Mouse (Mus musculus): ENCODE measurements around the gene A630001G21Rik. TPM values are rescaled to one million over a fixed set of nuclear protein-coding genes. Genes with fewer than 3 reads are reported as not detected.

A630001G21Rik gene
- polyA plus RNA-seq, 1 experiment from 2014 or later: 1.5 TPM

DNA sequence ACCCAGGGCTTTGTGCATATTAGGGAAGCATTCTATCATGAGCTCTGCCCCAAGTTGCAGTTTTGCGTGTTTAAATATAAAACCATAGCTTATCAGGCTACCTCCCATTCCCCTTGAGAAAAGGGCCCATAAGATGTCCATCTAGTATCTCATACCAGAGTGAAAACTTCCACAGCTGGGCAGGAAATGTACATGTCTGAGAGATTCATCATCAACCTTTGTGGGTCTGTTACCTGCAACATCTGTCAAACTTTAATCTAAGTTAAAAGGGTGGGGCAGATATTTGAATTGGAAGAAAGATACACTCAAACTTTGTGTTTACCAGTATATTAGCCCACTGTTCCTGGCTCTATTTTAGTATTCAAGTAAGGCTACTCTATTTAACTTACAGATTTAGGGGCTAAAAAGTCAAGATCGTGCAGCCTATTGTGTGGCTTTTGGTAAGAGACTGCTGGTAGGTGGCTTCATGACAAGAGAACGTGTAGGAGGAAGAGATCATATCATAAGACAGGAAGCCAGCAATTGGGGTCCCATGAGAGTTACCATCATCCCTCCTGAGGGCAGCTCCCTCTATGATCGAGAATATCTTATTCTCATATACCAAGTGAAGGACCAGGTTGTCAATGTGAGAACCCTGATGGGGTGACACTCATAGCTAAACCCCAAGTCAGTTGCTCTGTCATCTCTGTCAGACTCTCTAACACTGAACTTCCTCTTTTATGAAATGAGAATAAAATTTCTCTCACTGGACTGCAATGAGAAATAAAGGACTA is 80.5 kb downstream of the A630001G21Rik start:
- Histone ChIP-seq H3K4me2 (replicated peaks; ENCODE audit: low read depth, low read length) (no peak overlapping the region), H3K27ac (ENCODE audit: low read length) (no peak overlapping the region), H3K9ac (replicated peaks; ENCODE audit: low read depth) (no peak overlapping the region), H3K9me3 (ENCODE audit: low read length) (no peaks in the 10 kb centered on the region), H3K4me3 (ENCODE audit: low read depth, low read length) (no peak overlapping the region), H3K4me1 (ENCODE audit: insufficient read depth, low read depth, low read length) (no peaks in the 10 kb centered on the region), H3K27me3 (replicated peaks; ENCODE audit: insufficient read depth, low read length) (no peaks in the 10 kb centered on the region), H3K36me3 (ENCODE audit: insufficient read depth, low read length) (no peaks in the 10 kb centered on the region)
- no peak for TF ChIP-seq CTCF (IDR thresholded peaks at IDR 0.05)
- TF ChIP-seq EP300 (IDR thresholded peaks at IDR 0.05): no peak
- ATAC-seq (no peak), DNase-seq (ENCODE audit: low spot score) (no peak)
- 70% methylated on average over 4 of the region's 4 CpGs for WGBS

GRCm38 (mm10) chr1:85695646-85696045 is 82.8 kb downstream of the A630001G21Rik start:
- Histone ChIP-seq H3K36me3 (ENCODE audit: insufficient read depth, low read length) (no peaks in the 10 kb centered on the region), H3K4me3 (ENCODE audit: low read depth, low read length) (no peak overlapping the region), H3K9me3 (ENCODE audit: low read length) (no peaks in the 10 kb centered on the region), H3K4me2 (replicated peaks; ENCODE audit: low read depth, low read length) (no peak overlapping the region), H3K27me3 (replicated peaks; ENCODE audit: insufficient read depth, low read length) (no peaks in the 10 kb centered on the region), H3K9ac (replicated peaks; ENCODE audit: low read depth) (no peak overlapping the region), H3K27ac (ENCODE audit: low read length) (no peak overlapping the region), H3K4me1 (ENCODE audit: insufficient read depth, low read depth, low read length) (no peaks in the 10 kb centered on the region)
- ATAC-seq (no peak), DNase-seq (ENCODE audit: low spot score) (no peak)
- no peak for TF ChIP-seq EP300 (IDR thresholded peaks at IDR 0.05)
- TF ChIP-seq CTCF (IDR thresholded peaks at IDR 0.05): no peak
- 46% methylated on average over 3 of the region's 3 CpGs for WGBS

DNA sequence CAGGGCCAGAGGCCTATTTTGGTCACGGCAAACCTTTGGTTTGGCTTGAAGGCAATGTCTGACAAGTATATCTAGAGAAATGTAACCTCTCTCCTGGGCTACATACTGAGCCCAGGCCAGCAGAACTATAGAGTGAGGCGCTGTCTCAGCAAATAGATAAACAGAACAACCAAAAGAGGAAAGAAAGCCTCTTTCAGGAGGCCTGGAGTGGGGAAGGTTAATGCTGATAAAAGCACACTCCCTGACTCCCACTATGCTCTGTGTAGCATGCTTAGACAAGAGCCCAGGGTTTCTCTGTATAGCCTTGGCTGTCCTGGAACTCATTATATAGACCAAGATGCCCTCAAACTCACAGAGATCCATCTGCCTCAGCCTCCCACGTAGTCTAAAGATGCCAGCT is 85.2 kb downstream of the A630001G21Rik start:
- H3K4me3 ChIP-seq (ENCODE audit: low read depth, low read length): no peak overlapping the region
- ATAC-seq (no peak), DNase-seq (ENCODE audit: low spot score) (no peak)
- H3K27me3 ChIP-seq (replicated peaks; ENCODE audit: insufficient read depth, low read length): no peaks in the 10 kb centered on the region
- no peaks in the 10 kb centered on the region for H3K36me3 ChIP-seq (ENCODE audit: insufficient read depth, low read length)
- H3K4me1 ChIP-seq (ENCODE audit: insufficient read depth, low read depth, low read length): no peaks in the 10 kb centered on the region
- 57% methylated on average over 3 of the region's 3 CpGs for WGBS
- H3K27ac ChIP-seq (ENCODE audit: low read length): no peak overlapping the region
- H3K4me2 ChIP-seq (replicated peaks; ENCODE audit: low read depth, low read length): no peak overlapping the region
- no peak for TF ChIP-seq CTCF (IDR thresholded peaks at IDR 0.05)
- TF ChIP-seq EP300 (IDR thresholded peaks at IDR 0.05): no peak
- H3K9ac ChIP-seq (replicated peaks; ENCODE audit: low read depth): no peak overlapping the region
- no peaks in the 10 kb centered on the region for H3K9me3 ChIP-seq (ENCODE audit: low read length)

- H3K4me2 ChIP-seq (replicated peaks; ENCODE audit: low read depth, low read length): no peak overlapping the region
- DNase-seq (ENCODE audit: low spot score): no peak
- no peak for ATAC-seq
Observed at GRCm38 (mm10) chr1:85692281-85692680, 86.2 kb downstream of the A630001G21Rik start.

GRCm38 (mm10) chr1:85690544-85690943 is 87.9 kb downstream of the A630001G21Rik start:
- no peak overlapping the region for H3K27ac ChIP-seq (ENCODE audit: low read length)
- H3K4me1 ChIP-seq (ENCODE audit: insufficient read depth, low read depth, low read length): no peaks in the 10 kb centered on the region
- no peaks in the 10 kb centered on the region for H3K27me3 ChIP-seq (replicated peaks; ENCODE audit: insufficient read depth, low read length)
- H3K4me2 ChIP-seq (replicated peaks; ENCODE audit: low read depth, low read length): no peak overlapping the region
- no peaks in the 10 kb centered on the region for H3K36me3 ChIP-seq (ENCODE audit: insufficient read depth, low read length)
- ATAC-seq (no peak), DNase-seq (ENCODE audit: low spot score) (no peak)
- no peaks in the 10 kb centered on the region for H3K9me3 ChIP-seq (ENCODE audit: low read length)
- TF ChIP-seq EP300 (IDR thresholded peaks at IDR 0.05): no peak
- no peak for TF ChIP-seq CTCF (IDR thresholded peaks at IDR 0.05)
- WGBS: 68% methylated on average over 3 of the region's 3 CpGs
- no peak overlapping the region for H3K4me3 ChIP-seq (ENCODE audit: low read depth, low read length)
- H3K9ac ChIP-seq (replicated peaks; ENCODE audit: low read depth): no peak overlapping the region

More at GRCm38 (mm10) chr1:85692281-85692680, 86.2 kb downstream of the A630001G21Rik start:
- no peaks in the 10 kb centered on the region for H3K4me1 ChIP-seq (ENCODE audit: insufficient read depth, low read depth, low read length)
- H3K4me3 ChIP-seq (ENCODE audit: low read depth, low read length): no peak overlapping the region
- no peaks in the 10 kb centered on the region for H3K36me3 ChIP-seq (ENCODE audit: insufficient read depth, low read length)
- TF ChIP-seq EP300 (IDR thresholded peaks at IDR 0.05) (no peak), CTCF (IDR thresholded peaks at IDR 0.05) (no peak)
- H3K27me3 ChIP-seq (replicated peaks; ENCODE audit: insufficient read depth, low read length): no peaks in the 10 kb centered on the region
- WGBS: 59% methylated on average over 1 of the region's 1 CpGs
- no peak overlapping the region for H3K27ac ChIP-seq (ENCODE audit: low read length)
- H3K9ac ChIP-seq (replicated peaks; ENCODE audit: low read depth): no peak overlapping the region
- no peaks in the 10 kb centered on the region for H3K9me3 ChIP-seq (ENCODE audit: low read length)

- no peak overlapping the region for H3K4me3 ChIP-seq (ENCODE audit: low read depth, low read length)
- no peak overlapping the region for H3K9ac ChIP-seq (replicated peaks; ENCODE audit: low read depth)
- H3K27ac ChIP-seq (ENCODE audit: low read length): no peak overlapping the region
- H3K4me2 ChIP-seq (replicated peaks; ENCODE audit: low read depth, low read length): no peak overlapping the region
- ATAC-seq (no peak), DNase-seq (ENCODE audit: low spot score) (no peak)
- no peaks in the 10 kb centered on the region for H3K27me3 ChIP-seq (replicated peaks; ENCODE audit: insufficient read depth, low read length)
- H3K36me3 ChIP-seq (ENCODE audit: insufficient read depth, low read length): no peaks in the 10 kb centered on the region
- TF ChIP-seq EP300 (IDR thresholded peaks at IDR 0.05): no peak
- TF ChIP-seq CTCF (IDR thresholded peaks at IDR 0.05): no peak
- 34% methylated on average over 5 of the region's 5 CpGs for WGBS
- H3K9me3 ChIP-seq (ENCODE audit: low read length): no peaks in the 10 kb centered on the region
- no peaks in the 10 kb centered on the region for H3K4me1 ChIP-seq (ENCODE audit: insufficient read depth, low read depth, low read length)
Observed at GRCm38 (mm10) chr1:85687346-85687745, 91.1 kb downstream of the A630001G21Rik start.

Measured in lung, postnatal 0 days (tissue).